Mouse (Mus musculus) thymus, postnatal 36 days (tissue): ENCODE measurements at regions not wholly inside any gene's neighbourhood (a gene's known extent, or its start where the extent isn't known, plus 50 kb on each side); places are given as distances from the start of the nearest gene placed in this dataset.
"Not testable (repeated sequence)": the region's sequence is repeated elsewhere in the genome, so short reads cannot be mapped to it uniquely, and the experiment has no call there.

ENCODE experiments used
- DNase-seq, 2 experiments: peaks; one replicate each; pipeline ENCODE4 v3.0.0; 2022; ENCODE audit warnings: mixed read lengths in 2 of 2

GRCm38 (mm10) chr17:13654606-13655005 lies 105.7 kb upstream of the Afdn start:
- DNase-seq: not testable (repeated sequence)

- DNase-seq: no peak
Observed at GRCm38 (mm10) chr17:13656065-13656464, 104.3 kb upstream of the Afdn start.

GRCm38 (mm10) chr17:13656485-13657181 lies 103.7 kb upstream of the Afdn start:
- no peak for DNase-seq

GRCm38 (mm10) chr17:13657182-13657562 lies 103.2 kb upstream of the Afdn start:
- DNase-seq: no peak

DNA sequence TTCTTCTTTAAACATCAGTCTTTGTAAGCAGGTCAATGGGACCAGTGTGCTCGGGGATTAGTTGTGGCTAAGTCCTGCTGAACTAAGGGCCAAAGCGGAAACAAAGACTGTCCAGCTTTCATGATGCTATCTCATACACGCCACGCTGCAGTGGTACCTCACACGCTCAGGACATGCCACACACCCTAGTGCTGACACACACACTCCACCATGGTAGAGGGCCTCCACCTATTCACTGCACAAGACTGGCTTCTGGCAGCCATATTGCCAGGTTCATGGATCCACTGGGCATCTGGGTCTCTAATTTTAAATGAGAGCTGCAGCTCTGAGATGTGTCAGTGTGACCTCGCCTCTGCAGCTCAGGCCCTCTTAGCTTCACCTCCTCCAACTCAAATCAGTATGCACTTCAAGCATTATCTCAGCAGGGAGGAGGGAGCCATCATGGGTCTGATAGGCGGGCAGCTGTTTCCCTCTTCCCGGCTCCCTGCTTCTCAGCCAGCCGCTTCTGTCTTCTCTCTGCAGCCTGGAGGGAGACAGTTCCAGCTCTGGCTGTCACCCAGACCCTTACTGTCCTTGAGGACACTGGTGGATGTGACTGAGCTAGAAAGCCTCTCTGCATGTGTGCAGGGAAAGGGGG lies 102.6 kb upstream of the Afdn start:
- DNase-seq: no peak

DNA sequence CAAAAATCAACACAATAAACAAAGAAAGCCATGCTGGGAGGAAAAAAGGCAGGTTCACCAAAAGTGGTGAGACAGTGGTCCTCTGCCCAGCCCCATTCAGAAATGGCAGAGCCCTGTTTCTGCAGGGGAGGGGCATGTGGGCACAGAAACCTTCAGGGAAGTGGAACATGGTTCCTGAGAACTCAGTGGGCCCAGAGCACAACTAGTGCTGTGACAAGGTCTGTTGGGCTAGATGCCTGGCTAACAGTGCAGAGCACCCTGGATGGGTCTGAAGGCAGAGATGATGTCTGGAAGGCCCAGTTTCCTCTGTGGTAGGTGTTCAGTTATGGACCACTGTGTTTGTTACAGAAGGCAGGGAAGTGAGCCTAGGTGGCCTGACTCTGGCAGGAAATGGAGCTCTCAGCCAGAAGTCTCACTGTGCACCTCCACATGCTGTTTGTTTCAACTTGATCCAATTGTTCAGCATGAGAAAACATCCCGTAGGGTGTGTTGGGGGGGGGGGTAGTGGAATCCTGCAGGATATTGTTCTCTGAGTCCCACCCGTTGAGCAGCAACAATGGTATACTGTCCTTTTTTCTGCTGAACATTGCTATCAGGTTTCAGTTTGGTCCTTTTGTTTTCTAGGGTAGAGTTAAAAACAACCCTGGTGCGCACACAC lies 101.9 kb upstream of the Afdn start:
- no peak for DNase-seq

DNA sequence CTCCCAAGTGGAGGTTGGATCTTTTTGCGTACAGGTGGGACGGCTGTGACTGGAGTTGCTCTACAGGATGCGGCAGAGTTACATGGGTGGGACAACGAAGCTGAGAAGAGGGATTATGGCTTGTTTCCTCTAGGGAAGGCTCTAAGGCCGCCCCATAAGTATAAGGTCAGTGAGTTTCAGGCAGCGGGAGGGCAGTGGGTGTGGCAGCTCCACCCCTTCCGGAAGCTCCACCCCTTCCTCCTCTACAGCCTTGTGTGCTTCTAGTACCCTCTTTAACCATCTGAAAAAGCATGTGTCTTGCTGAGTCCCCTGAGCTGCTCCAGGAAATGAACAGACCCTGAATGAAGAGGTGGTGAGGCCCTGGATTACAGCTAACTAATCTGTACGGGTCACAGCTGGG lies 101.2 kb upstream of the Afdn start:
- DNase-seq: peak; percentile 56 to 67

DNA sequence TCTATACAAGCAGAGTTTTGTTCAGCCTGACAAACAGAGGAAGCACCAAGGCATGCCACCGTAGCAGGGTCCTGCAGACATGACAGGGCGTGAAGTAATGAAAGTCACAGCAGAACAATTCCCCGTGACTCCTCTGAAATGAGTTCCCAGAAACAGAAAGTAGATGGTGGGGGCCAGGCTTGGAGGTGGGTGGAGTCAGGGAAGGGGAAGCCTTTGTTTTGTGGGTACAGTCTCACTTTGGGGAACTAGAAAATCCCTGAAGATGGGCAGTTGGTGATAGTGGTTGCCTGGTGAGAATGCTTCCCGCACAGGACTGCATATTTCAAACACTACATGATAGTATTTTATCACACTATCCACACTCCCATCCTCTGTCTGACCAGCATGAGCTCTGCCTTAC lies 100.4 kb upstream of the Afdn start:
- DNase-seq: no peak

- no peak for DNase-seq
Observed at GRCm38 (mm10) chr17:13661023-13661422, 99.3 kb upstream of the Afdn start.

GRCm38 (mm10) chr17:13662152-13662551 lies 98.2 kb upstream of the Afdn start:
- no peak for DNase-seq
